Mouse (Mus musculus) embryonic stem cell, embryonic (primary cell): ENCODE data around the gene Dnttip1.

Experiments
- CTCF ChIA-PET, 4 experiments: fragments of 300-600 bp in 2 of 4; fragments of 350-600 bp in 2 of 4; sonication (Branson Sonifier 250); formaldehyde crosslinking; loops; one replicate each; lab custom pipeline; 2022; ENCODE audit warnings: inconsistent platforms in 2 of 4; lab: Charles Lee
- POLR2A ChIA-PET, 4 experiments: fragments of 300-600 bp in 2 of 4; fragments of 350-600 bp in 2 of 4; sonication (Branson Sonifier 250); formaldehyde crosslinking; loops; one replicate each; lab custom pipeline; 2022; ENCODE audit warnings: antibody characterized with exemption in 4 of 4, inconsistent platforms in 1 of 4; lab: Charles Lee

Dnttip1 gene

DNA sequence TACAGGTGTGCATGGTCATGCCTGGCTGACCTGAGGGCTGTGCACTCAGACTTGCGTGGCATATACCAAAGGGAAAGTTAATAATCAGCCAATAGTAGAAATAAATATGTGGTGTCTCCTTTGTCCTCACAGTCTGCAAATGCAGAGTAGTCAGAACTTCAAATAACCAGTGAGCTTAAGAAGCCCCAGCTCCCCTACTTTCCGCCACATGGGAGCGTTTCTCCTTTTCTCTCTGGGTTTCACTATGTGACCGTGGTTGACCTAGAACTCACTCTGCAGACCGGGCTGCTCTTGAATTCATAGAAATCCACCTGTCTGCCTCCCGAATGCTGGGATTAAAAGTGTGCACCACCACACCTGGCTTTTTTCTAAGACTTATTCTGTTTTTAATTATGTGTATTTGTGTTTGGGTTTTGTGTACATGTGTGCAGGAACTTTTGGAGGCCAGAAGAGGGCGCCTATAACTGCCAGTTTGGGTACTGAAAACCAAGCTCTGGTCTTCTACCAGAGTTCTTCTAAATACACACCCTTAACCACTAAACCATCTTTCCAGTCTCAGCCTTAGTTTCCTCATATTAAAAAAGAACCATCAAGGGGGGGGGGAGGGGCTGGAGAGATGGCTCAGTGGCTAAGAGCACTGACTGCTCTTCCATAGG lies 38.3 kb downstream of the Dnttip1 start:
- ChIA-PET POLR2A (interaction anchor here (0.6 to 23.4 kb wide), 25 partner anchors 9 to 394 kb away, joined by 3 to 366 read pairs (median 6); partner anchors contain the start of genes Ube2c (in 3 of the 4), Acot8 (in 2 of the 4), Zswim1 (in 2 of the 4) and Zswim3 (in 2 of the 4)), CTCF (interaction anchor here (0.5 to 5.3 kb wide), 51 partner anchors 10 to 1533 kb away, joined by 3 to 91 read pairs (median 4); partner anchors contain the start of genes Acot8 (in 2 of the 4), Ube2c (in 2 of the 4), Zswim3 (in 2 of the 4) and Ctsa (in 1 of the 4))

DNA sequence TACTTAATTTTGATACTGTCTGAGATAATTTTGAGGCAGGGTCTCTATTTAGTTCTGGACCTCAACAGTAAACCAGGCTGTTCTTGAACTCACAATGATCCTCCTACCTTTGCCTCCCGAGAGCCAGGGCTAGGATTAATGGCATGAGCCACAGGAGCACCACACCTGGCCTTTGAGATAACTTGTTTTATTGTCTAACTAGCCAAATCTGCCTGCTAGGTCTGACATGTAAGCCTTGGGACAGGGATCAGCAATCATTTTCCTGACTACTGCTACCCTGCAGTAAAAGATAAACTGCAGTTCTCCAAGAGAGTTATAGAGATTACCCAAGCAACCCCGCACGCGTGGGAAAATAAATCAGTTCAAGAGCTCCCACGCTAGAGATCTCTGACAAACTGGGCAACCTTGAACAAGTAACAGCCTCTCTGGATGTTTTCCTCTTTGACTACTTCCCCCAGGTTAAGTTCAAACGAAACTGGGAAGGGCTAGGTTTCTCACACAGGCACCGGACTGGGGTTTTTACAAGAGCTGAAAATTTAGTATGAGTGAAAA lies 39.2 kb downstream of the Dnttip1 start:
- POLR2A ChIA-PET = interaction anchor here (0.6 to 23.4 kb wide), 41 partner anchors 8 to 115 kb away, joined by 3 to 366 read pairs (median 6); partner anchors contain the start of genes Acot8 (in 3 of the 4), Ube2c (in 3 of the 4), Zswim3 (in 3 of the 4) and Ctsa (in 2 of the 4)
- CTCF ChIA-PET = interaction anchor here (0.6 to 5.3 kb wide), 53 partner anchors 8 to 395 kb away, joined by 3 to 91 read pairs (median 4); partner anchors contain the start of genes Acot8 (in 2 of the 4), Ube2c (in 2 of the 4), Zswim3 (in 2 of the 4) and Ctsa (in 1 of the 4)

DNA sequence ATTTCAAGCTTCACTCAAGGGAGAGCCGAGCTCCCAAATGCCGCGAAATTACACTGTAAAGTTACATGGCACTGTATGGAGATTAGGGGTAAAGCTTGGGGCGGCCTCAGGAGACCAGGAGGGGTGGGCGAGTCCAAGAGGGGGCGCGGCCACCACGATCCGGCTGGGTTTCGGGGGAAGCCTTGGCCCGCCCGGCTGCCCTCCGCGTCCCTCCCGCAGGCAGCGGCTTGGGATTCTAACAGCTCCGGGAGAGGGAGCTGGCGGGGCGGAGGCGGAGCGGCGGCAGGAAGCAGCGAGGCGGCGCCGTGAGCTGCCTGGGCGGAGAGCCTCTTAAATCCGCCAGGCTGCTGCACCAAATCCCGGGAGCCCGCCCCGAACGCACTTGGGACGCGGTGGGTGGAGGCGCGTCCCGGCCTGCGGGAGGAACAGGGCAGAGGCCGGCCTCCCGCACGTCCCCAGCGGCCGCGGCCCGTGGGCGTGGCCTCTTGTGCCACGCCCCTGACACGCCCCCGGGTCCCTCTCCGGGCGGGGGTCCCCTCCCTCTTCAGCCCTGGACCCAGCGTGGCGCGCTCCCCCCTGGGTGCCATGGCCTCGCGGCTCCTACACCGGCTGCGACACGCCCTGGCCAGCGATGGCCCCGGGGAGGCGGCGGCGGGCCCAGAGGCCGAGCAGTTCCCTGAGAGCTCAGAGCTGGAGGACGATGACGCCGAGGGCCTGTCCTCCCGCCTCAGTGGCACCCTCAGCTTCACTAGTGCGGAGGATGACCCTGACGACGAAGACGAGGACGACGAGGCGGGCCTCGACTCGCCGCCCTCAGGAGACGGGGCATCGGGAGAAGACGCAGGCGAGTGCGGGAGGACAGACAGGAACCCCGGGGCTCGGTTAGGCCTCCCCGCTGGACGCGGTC lies 40.0 kb downstream of the Dnttip1 start, which contains the start of gene Snx21:
Gene Snx21, plus strand, starts transcription at position 343 of the 907 bp plus-strand sequence.
- CTCF ChIA-PET = interaction anchor here (0.6 to 5.3 kb wide), 27 partner anchors 8 to 587 kb away, joined by 3 to 91 read pairs (median 4); partner anchors contain the start of genes Acot8 (in 1 of the 4), Ctsa (in 1 of the 4), Neurl2 (in 1 of the 4) and Ube2c (in 1 of the 4)
- POLR2A ChIA-PET = interaction anchor here (0.7 to 23.4 kb wide), 48 partner anchors 8 to 342 kb away, joined by 3 to 366 read pairs (median 4); partner anchors contain the start of genes Acot8 (in 3 of the 4), Ube2c (in 3 of the 4), Zswim3 (in 3 of the 4) and Ctsa (in 2 of the 4)

GRCm38 (mm10) chr2:164786388-164786885 lies 40.7 kb downstream of the Dnttip1 start:
- ChIA-PET CTCF (interaction anchor here (0.6 to 5.3 kb wide), 14 partner anchors 7 to 81 kb away, joined by 3 to 91 read pairs (median 5); partner anchors contain the start of genes Acot8 (in 1 of the 4), Ube2c (in 1 of the 4) and Zswim3 (in 1 of the 4)), POLR2A (interaction anchor here (0.7 to 23.4 kb wide), 36 partner anchors 7 to 343 kb away, joined by 3 to 366 read pairs (median 6); partner anchors contain the start of genes Acot8 (in 2 of the 4), Sdc4 (in 2 of the 4), Ube2c (in 2 of the 4) and Zswim1 (in 2 of the 4))

DNA sequence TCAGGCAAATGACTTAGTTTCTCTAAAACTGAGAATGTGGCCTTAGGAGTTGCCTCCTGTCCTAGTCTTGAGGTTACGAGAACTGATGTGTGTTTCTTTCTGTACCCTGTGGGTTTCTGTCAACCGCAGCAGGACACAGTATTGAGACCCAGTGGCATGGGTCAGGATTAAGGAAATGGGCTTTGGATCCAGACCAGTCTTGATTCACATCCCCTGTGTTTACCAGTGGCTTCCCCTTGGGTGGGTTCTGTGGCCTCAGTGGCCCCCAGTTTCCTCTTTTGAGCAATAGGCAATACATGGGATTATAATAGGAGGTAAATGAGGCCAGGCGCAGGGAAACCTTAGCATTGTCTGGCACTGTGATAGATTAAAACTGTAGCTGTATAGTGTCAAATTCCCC lies 41.2 kb downstream of the Dnttip1 start:
- CTCF ChIA-PET = interaction anchor here in 3 of 4 experiments (0.9 to 5.3 kb wide), 5 partner anchors 7 to 18 kb away, joined by 3 to 91 read pairs (median 3); partner anchors contain the start of genes Acot8 (in 1 of the 3) and Zswim3 (in 1 of the 3)
- POLR2A ChIA-PET = interaction anchor here in 2 of 4 experiments (0.6 to 24.1 kb wide), 25 partner anchors 6 to 230 kb away, joined by 3 to 694 read pairs (median 10); partner anchors contain the start of genes Acot8 (in 2 of the 2), Ube2c (in 2 of the 2), Zswim1 (in 2 of the 2) and Zswim3 (in 2 of the 2)

DNA sequence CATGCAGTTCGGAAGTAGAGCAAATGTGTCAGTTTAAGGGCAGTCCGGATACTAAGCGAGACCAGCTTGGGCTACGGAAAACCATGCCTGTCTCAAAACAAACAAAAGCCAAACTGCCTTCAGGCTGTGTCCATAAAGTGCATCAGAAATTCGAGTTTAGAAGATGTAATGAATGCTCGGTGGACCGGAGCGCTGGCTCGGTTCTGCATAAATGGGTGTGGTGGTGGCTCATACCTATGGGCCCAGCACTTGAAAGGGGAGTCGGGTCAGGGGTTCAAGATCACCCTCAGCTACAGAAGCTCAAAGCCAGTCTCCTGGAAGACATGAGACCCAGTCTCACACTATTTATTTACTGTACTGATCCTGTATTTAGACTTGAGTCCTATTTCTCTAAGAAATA lies 42.0 kb downstream of the Dnttip1 start:
- CTCF ChIA-PET = interaction anchor here in 1 of 4 experiments (0.9 kb wide), 1 partner anchor 11 kb away, joined by 3 read pairs; no protein-coding TSS in a partner anchor
- POLR2A ChIA-PET = interaction anchor here in 3 of 4 experiments (0.6 to 24.1 kb wide), 20 partner anchors 9 to 1580 kb away, joined by 3 to 694 read pairs (median 6); partner anchors contain the start of genes Acot8 (in 3 of the 3), Zswim3 (in 3 of the 3), Ube2c (in 2 of the 3) and Zswim1 (in 2 of the 3)

DNA sequence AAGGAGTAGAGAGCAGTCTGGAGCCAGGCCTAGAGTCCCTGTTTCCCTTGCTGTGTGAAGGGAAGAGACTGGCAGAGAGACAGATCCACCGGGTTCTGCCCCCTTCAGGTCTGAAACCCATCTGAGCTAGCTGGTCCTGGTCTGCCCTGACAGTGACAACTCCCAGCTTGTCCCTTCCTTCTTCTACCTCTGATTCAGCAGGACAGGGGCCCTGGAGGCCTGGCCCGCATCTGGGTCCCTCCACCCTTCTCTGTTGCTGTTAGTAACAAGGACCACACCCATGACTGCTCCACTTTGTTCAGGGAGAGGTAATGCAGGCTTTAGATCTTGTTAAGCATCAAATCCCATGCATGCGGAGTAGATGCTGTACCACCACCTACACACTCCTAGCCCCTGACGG lies 42.6 kb downstream of the Dnttip1 start:
- POLR2A ChIA-PET = interaction anchor here in 3 of 4 experiments (0.6 to 24.1 kb wide), 17 partner anchors 10 to 103 kb away, joined by 3 to 694 read pairs (median 7); partner anchors contain the start of genes Acot8 (in 3 of the 3), Zswim3 (in 3 of the 3), Ube2c (in 2 of the 3) and Zswim1 (in 2 of the 3)
- CTCF ChIA-PET = interaction anchor here in 3 of 4 experiments (0.7 to 1.3 kb wide), 4 partner anchors 8 to 79 kb away, joined by 3 to 4 read pairs (median 3); partner anchors contain the start of gene Tnnc2 (in 1 of the 3)

DNA sequence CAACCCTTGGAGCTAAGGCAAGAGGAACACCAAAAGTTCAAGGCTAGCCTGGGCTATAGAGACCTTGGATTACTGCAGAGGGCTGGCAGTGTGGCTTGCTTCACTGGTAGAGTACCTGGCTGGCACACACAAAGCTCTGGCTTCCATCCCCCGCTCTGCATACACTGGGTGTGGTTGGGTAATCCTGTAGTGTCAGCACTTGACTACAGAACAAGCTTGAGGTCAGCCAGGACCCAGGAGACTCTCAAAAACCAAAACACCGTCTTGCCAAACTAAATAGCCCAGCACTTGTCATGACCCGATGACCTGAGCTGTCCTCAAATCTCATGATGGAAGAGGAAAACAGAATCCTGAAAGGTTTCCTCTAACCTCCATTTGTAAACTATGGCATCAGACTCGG lies 44.7 kb downstream of the Dnttip1 start:
- ChIA-PET CTCF (interaction anchor here in 2 of 4 experiments (0.5 to 1.7 kb wide), 3 partner anchors 8 to 75 kb away, joined by 4 to 5 read pairs (median 4); no protein-coding TSS in a partner anchor), POLR2A (interaction anchor here in 2 of 4 experiments (1.7 to 24.1 kb wide), 8 partner anchors 11 to 45 kb away, joined by 4 to 694 read pairs (median 156); partner anchors contain the start of genes Acot8 (in 2 of the 2), Ctsa (in 2 of the 2), Neurl2 (in 2 of the 2) and Zswim1 (in 2 of the 2))

GRCm38 (mm10) chr2:164791841-164792261 lies 46.1 kb downstream of the Dnttip1 start:
- ChIA-PET POLR2A (interaction anchor here in 3 of 4 experiments (1.0 to 24.1 kb wide), 16 partner anchors 7 to 122 kb away, joined by 3 to 694 read pairs (median 16); partner anchors contain the start of genes Acot8 (in 2 of the 3), Zswim1 (in 2 of the 3), Zswim3 (in 2 of the 3) and Ctsa (in 1 of the 3)), CTCF (interaction anchor here in 3 of 4 experiments (0.5 to 6.8 kb wide), 13 partner anchors 7 to 375 kb away, joined by 3 to 91 read pairs (median 4); partner anchors contain the start of genes Snx21 (in 2 of the 3), Acot8 (in 1 of the 3), Zswim1 (in 1 of the 3) and Zswim3 (in 1 of the 3))

- ChIA-PET CTCF (interaction anchor here (0.6 to 6.8 kb wide), 60 partner anchors 8 to 508 kb away, joined by 3 to 91 read pairs (median 6); partner anchors contain the start of genes Acot8 (in 4 of the 4), Zswim1 (in 4 of the 4), Zswim3 (in 4 of the 4) and Snx21 (in 3 of the 4)), POLR2A (interaction anchor here in 3 of 4 experiments (0.6 to 24.1 kb wide), 42 partner anchors 8 to 1066 kb away, joined by 3 to 694 read pairs (median 8); partner anchors contain the start of genes Acot8 (in 3 of the 3), Snx21 (in 3 of the 3), Ube2c (in 3 of the 3) and Zswim1 (in 3 of the 3))
Measured at GRCm38 (mm10) chr2:164792400-164793190, 46.8 kb downstream of the Dnttip1 start.

GRCm38 (mm10) chr2:164793236-164793635 lies 47.5 kb downstream of the Dnttip1 start:
- POLR2A ChIA-PET = interaction anchor here (0.5 to 24.1 kb wide), 59 partner anchors 8 to 1730 kb away, joined by 3 to 694 read pairs (median 5); partner anchors contain the start of genes Acot8 (in 4 of the 4), Zswim3 (in 4 of the 4), Snx21 (in 3 of the 4) and Ube2c (in 3 of the 4)
- CTCF ChIA-PET = interaction anchor here (0.6 to 6.8 kb wide), 90 partner anchors 8 to 507 kb away, joined by 3 to 91 read pairs (median 5); partner anchors contain the start of genes Acot8 (in 4 of the 4), Zswim1 (in 4 of the 4), Zswim3 (in 4 of the 4) and Ctsa (in 3 of the 4)

DNA sequence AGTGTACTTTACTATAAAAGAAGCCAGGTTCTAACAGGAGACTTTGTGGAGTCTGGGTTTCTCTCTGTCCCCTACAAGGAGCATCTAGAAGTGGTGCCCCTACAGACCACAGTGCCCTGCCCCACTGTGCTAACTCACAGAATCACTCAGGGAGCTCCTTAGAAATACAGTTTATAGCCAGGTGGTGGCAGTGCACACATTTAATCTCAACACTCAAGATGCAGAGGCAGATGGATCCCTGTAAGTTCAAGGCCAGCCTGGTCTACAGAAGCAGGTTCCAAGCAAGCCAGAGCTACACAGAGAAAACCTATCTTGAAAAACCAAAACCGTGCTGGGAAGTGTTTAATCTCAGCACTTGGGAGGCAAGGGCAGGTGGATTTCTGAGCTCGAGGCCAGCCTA lies 48.0 kb downstream of the Dnttip1 start:
- POLR2A ChIA-PET = interaction anchor here (0.5 to 24.1 kb wide), 70 partner anchors 8 to 1729 kb away, joined by 3 to 694 read pairs (median 5); partner anchors contain the start of genes Acot8 (in 4 of the 4), Zswim3 (in 4 of the 4), Snx21 (in 3 of the 4) and Ube2c (in 3 of the 4)
- CTCF ChIA-PET = interaction anchor here (0.5 to 6.8 kb wide), 114 partner anchors 8 to 1600 kb away, joined by 3 to 91 read pairs (median 5); partner anchors contain the start of genes Acot8 (in 4 of the 4), Snx21 (in 4 of the 4), Zswim1 (in 4 of the 4) and Zswim3 (in 4 of the 4)

GRCm38 (mm10) chr2:164794293-164794692 lies 48.5 kb downstream of the Dnttip1 start:
- ChIA-PET CTCF (interaction anchor here (0.5 to 6.8 kb wide), 101 partner anchors 9 to 1599 kb away, joined by 3 to 91 read pairs (median 5); partner anchors contain the start of genes Acot8 (in 4 of the 4), Snx21 (in 4 of the 4), Zswim3 (in 4 of the 4) and Ctsa (in 3 of the 4)), POLR2A (interaction anchor here (0.6 to 24.1 kb wide), 64 partner anchors 9 to 271 kb away, joined by 3 to 694 read pairs (median 5); partner anchors contain the start of genes Acot8 (in 4 of the 4), Zswim3 (in 4 of the 4), Snx21 (in 3 of the 4) and Ube2c (in 3 of the 4))
